Mouse (Mus musculus) layer of hippocampus, adult 8-10 months (tissue): Measurements from ENCODE around the gene Rps18. TPM values are rescaled to one million over a fixed set of nuclear protein-coding genes. Genes with fewer than 3 reads are reported as not detected.
"Not testable (repeated sequence)": the region's sequence is repeated elsewhere in the genome, so short reads cannot be mapped to it uniquely, and the experiment has no call there.

Experiments
- DNase-seq, 2 experiments: peaks; one replicate each; pipeline ENCODE4 v3.0.0; 2022; ENCODE audit warnings: low spot score in 2 of 2
- total RNA-seq, 4 experiments: library from RNA; stranded (reverse); gene quantifications; 2 replicates each; pipeline ENCODE4 v1.2.4; 2022

Gene Rps18
- total RNA-seq, 4 experiments from 2014 or later, result 273 to 401 (median 339) TPM

DNA sequence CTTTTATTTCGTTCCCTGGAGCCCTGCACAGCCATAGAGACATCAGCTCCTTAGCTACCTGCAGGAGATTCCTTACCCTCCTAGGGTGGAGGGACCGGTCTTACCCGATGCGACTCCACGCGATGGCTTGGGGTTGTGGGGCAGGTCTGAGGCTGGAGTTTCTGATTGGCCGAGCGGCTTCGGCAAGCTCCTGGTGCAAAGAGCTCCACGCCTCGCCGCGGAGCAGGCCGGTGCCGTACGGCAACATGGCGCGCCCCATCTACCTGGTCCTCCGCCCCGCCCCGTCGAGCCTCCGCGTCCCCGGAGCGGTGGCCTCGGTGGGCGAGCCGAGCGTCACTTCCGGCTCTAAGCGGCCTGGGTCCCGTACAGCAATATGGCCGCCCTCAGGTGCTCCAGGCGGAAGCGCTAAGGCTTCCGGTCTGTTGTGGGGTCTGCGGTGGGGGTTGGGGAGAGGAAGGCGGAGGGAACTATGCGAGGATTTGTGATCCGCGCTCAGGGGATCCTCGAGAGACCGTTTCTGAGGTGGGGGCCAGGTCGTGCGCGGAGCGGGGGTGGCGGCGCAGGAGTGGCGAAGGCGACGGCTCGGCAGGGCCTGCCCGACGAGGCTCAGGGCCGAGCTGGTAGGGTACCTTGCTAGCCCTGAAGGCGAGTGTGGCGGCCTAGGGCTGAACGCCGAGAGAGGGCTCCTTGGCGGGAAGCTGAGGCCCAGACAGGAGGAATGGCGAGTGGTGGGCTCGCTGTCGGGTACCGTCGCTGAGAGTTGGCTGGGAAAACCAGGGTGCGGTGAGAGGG is 46.5 kb downstream of the Rps18 start, which contains the start of gene Daxx:
TSS of gene Daxx (plus strand) at position 338 of the 792 bp plus-strand sequence.
- DNase-seq, result peak; percentile 97 to 98

DNA sequence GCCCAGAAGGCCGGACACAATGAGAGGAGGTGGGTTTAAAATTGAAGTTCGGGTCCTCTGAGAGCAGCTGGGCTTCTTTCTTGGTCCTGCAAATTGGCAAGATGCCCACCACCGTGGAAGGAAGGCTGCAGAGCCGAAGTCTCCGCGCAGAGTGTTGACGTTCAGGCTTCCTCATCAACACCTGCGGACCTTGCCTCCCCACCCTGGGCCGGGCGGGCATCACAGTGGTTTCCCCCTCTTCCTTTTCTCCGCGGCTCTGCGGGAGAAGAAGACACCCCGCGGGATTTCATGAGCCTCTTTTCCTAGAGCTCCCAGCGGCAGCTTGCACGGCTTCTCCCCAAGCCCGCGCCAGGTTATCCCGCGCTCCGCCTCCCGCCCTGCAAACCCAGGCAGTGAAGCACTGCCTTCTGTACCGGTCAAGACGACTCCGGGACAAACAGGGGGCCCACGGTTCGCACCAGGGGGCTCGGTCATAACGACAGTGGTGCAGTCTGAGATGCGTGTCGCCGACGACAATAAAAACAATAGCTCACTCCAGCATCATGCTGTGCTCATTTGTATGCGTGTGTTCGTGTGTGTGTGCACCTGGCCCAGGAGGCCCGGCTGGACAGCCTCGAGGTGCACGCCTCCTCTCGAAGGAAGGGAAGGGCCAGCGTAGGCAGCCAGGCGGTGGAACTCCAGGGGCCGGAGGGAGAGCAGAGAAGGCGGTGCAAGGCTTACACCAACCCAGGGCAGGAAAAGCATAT is 47.3 kb downstream of the Rps18 start:
- DNase-seq, result no peak

DNA sequence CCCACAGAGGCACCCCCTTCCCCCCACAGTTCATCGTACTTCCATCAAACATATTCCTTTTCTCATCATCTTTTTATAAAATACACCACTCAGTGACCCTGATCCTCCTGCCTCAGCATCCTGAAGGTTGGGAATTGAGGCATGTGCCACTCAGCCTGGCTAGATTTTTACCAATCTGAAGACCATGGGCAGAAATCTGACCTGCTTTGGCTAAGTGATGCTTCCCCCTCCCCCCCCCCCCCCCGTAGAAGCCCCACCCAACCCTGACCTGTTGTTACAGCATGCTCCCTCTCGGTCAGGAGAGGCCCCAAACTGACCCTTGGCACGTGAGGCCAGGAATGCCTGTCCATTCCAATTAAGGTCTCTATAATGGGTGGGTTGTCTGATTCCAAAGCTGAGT is 51.0 kb downstream of the Rps18 start, which contains the start of gene Platr17:
TSS of gene Platr17 (plus strand) at position 301 of the 400 bp plus-strand sequence.
- not testable (repeated sequence) for DNase-seq

DNA sequence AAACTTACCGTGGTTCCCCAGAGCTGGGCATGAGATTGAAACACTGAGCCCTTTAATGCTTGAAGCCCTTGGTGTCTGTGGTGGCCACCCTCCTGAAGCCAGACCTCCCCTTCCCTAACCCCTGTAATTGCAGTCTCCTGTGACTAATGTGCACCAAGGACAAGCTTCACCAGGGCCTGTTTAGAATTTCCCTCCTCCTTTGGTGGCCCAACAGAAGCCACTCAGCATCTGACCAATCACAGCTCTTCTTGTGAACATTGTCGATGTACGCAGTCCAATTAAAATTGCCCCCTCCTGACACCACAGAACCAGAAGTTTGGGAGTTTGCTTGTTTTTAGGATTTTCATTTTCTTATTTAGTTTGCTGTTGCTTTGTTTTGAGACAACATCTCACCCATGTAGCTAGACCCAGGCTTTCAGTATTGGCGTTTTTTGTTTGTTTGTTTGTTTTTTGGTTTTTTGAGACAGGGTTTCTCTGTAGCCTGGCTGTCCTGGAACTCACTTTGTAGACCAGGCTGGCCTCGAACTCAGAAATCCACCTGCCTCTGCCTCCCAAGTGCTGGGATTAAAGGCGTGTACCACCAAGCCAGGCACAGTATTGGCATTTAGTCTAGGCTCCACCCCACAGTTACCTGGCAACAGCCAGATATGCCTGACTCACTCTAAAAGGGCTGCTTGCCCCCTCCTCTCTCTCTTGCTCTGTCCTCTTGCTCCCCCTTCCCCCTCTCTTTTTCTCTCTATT is 51.7 kb downstream of the Rps18 start:
- not testable (repeated sequence) for DNase-seq

DNA sequence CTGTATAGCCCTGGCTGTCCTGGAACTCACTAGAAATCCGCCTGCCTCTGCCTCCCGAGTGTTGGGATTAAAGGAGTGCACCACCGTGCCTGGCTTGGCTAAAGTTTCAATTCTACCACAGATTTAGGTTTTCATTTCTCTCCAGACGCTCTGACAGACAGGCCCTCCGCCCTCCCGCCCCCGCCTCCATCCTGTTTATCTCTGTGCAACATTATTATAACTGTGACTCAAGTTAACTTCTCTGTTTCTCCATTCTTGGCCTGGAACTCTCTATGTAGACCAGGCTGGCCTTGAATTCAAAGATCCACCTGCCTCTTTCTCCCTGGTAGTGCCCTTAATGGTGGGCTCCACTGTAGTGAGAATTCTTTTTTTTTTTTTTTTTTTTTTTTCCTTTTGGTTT is 53.3 kb downstream of the Rps18 start:
- no peak for DNase-seq

DNA sequence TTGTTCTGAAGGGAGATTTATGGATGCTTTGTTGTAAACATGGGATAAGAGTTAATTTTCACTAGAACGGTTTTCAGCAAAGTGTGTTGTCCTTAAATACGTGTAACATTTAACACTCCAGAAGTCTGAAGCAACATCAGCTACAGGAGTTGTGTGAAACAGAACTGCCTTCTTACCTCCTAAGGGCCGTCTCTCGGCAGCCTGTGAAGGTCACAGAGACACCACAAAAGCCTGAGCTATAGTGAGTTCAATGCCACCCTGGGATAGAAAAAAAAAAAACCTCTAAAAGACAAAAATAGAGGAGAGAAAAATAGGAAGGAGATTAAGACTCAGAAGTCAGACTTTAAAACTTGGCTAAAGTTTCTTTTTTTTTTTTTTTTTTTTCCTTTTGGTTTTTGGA is 53.7 kb downstream of the Rps18 start:
- DNase-seq, result no peak

Other genes with a start within 250 kb of the Rps18 start
- gene March2, start 237.3 kb downstream of the Rps18 start, total RNA-seq, result 10 to 100 TPM; 73.7 to 87.2 (median 80.7) TPM
- 100 to 1,000 TPM; 272 to 320 (median 292) TPM for gene Rab11b, start 195.5 kb downstream of the Rps18 start, total RNA-seq
- gene Angptl4, start 174.2 kb downstream of the Rps18 start, total RNA-seq, result 1 to 10 TPM; 1.7 to 3.0 (median 2.2) TPM
- 10 to 100 TPM; 26.9 to 41.2 (median 31.4) TPM for gene Kank3, start 145.5 kb downstream of the Rps18 start, total RNA-seq
- gene Rps28, start 131.4 kb downstream of the Rps18 start, total RNA-seq, result 100 to 1,000 TPM; 686 to 890 (median 782) TPM
- 100 to 1,000 TPM; 196 to 215 (median 203) TPM for gene Ndufa7, start 131.4 kb downstream of the Rps18 start, total RNA-seq
- 10 to 100 TPM; 22.8 to 26.0 (median 25.1) TPM for gene Cd320, start 112.9 kb downstream of the Rps18 start, total RNA-seq
- not detected for gene Gm7029, start 82.2 kb downstream of the Rps18 start, total RNA-seq
- 1 to 10 TPM; 1.9 to 2.6 (median 2.5) TPM for gene Kifc1, start 65.3 kb downstream of the Rps18 start, total RNA-seq
- gene Platr17, start 50.9 kb downstream of the Rps18 start, total RNA-seq, result 1 to 10 TPM in 2 of 4 experiments, not detected in 2; 1.4 to 1.8 TPM
- gene Daxx, start 46.6 kb downstream of the Rps18 start, total RNA-seq, result 10 to 100 TPM; 24.2 to 27.1 (median 26.1) TPM
- 10 to 100 TPM; 39.9 to 87.4 (median 58.2) TPM for gene Tapbp, start 40.1 kb downstream of the Rps18 start, total RNA-seq
- 10 to 100 TPM; 28.8 to 36.0 (median 32.5) TPM for gene Zbtb22, start 40.1 kb downstream of the Rps18 start, total RNA-seq
- gene Rgl2, start 26.5 kb downstream of the Rps18 start, total RNA-seq, result 10 to 100 TPM; 64.3 to 90.9 (median 81.8) TPM
- gene Pfdn6, start 15.7 kb downstream of the Rps18 start, total RNA-seq, result 10 to 100 TPM; 68.7 to 93.1 (median 76.1) TPM
- 10 to 100 TPM; 13.2 to 17.4 (median 14.9) TPM for gene Wdr46, start 15.3 kb downstream of the Rps18 start, total RNA-seq
- 1 to 10 TPM; 4.7 to 7.4 (median 6.9) TPM for gene B3galt4, start 4.5 kb downstream of the Rps18 start, total RNA-seq
- 10 to 100 TPM; 81.4 to 91.3 (median 81.9) TPM for gene Vps52, start 189 bp downstream of the Rps18 start, total RNA-seq
- 100 to 1,000 TPM in 1 of 4 experiments, 10 to 100 TPM in 3; 29.6 to 138 (median 63.9) TPM for gene H2-K1, start 44.3 kb upstream of the Rps18 start, total RNA-seq
- 10 to 100 TPM; 34.8 to 44.1 (median 42.7) TPM for gene Ring1, start 68.7 kb upstream of the Rps18 start, total RNA-seq
- 10 to 100 TPM; 57.9 to 62.2 (median 58.3) TPM for gene H2-Ke6, start 72.1 kb upstream of the Rps18 start, total RNA-seq
- 100 to 1,000 TPM in 1 of 4 experiments, 10 to 100 TPM in 3; 77.1 to 106 (median 92.6) TPM for gene Slc39a7, start 75.7 kb upstream of the Rps18 start, total RNA-seq
- gene Rxrb, start 75.8 kb upstream of the Rps18 start, total RNA-seq, result 10 to 100 TPM; 70.8 to 85.4 (median 78.0) TPM
- gene Col11a2, start 83.4 kb upstream of the Rps18 start, total RNA-seq, result 10 to 100 TPM; 22.6 to 30.2 (median 27.5) TPM
- gene H2-Oa, start 136.3 kb upstream of the Rps18 start, total RNA-seq, result 1 to 10 TPM in 2 of 4 experiments, not detected in 2; 2.6 to 3.6 TPM
- 10 to 100 TPM; 31.5 to 37.7 (median 34.2) TPM for gene H2-DMa, start 163.5 kb upstream of the Rps18 start, total RNA-seq
- gene Brd2, start 166.6 kb upstream of the Rps18 start, total RNA-seq, result 100 to 1,000 TPM; 190 to 204 (median 197) TPM
- gene H2-DMb2, start 187.3 kb upstream of the Rps18 start, total RNA-seq, result 1 to 10 TPM in 2 of 4 experiments, under 1 TPM in 2; 0.51 to 3.5 (median 2.1) TPM
- 1 to 10 TPM; 3.4 to 9.7 (median 6.0) TPM for gene H2-DMb1, start 197.1 kb upstream of the Rps18 start, total RNA-seq
- gene Tap1, start 231.6 kb upstream of the Rps18 start, total RNA-seq, result 10 to 100 TPM in 1 of 4 experiments, 1 to 10 TPM in 3; 2.5 to 10.6 (median 5.8) TPM
- 1 to 10 TPM; 3.9 to 9.0 (median 5.8) TPM for gene Psmb9, start 231.8 kb upstream of the Rps18 start, total RNA-seq
- gene Psmb8, start 241.7 kb upstream of the Rps18 start, total RNA-seq, result 10 to 100 TPM in 2 of 4 experiments, 1 to 10 TPM in 2; 3.8 to 18.8 (median 10.0) TPM
- 10 to 100 TPM; 12.3 to 18.1 (median 15.9) TPM for gene Tap2, start 247.5 kb upstream of the Rps18 start, total RNA-seq